Comparison of ENCODE assay signal across 8 mouse cellular contexts in genomic region chr3:51358181-51358580, GRCm38 (mm10). TPM values are rescaled to one million over a fixed set of nuclear protein-coding genes. Genes with fewer than 3 reads are reported as not detected.
A peak's percentile ranks its signal among the peaks of the same experiment; 100 is the strongest.
DNase-seq lines count a peak whose midpoint lies in the region; ATAC-seq and TF ChIP-seq lines count a peak whose summit lies in the region.

No protein-coding gene starts in this region.

- no peaks in the 10 kb centered on the region for H3K36me3 ChIP-seq in C2C12 (ENCODE audit: control insufficient read depth, insufficient read depth)
- no peaks in the 10 kb centered on the region for H3K36me3 ChIP-seq in embryonic facial prominence, embryonic 14.5 days (ENCODE audit: control insufficient read depth, insufficient read depth, low read length)
- H3K36me3 ChIP-seq in heart, postnatal 0 days (replicated peaks; ENCODE audit: control insufficient read depth, insufficient read depth, low read length), result no peaks in the 10 kb centered on the region
- H3K36me3 ChIP-seq in neural tube, embryonic 13.5 days, result no peaks in the 10 kb centered on the region

- TF ChIP-seq CTCF in C2C12 (IDR thresholded peaks at IDR 0.05; ENCODE audit: control insufficient read depth, insufficient read depth, insufficient read length), result no peak
- no peak for TF ChIP-seq CTCF in heart, postnatal 0 days (IDR thresholded peaks at IDR 0.05; ENCODE audit: low read depth)

- H3ac ChIP-seq in C2C12 (ENCODE audit: control insufficient read depth, insufficient read length, low read depth), result no peak overlapping the region

- H3K27me3 ChIP-seq in C2C12 (ENCODE audit: control insufficient read depth, insufficient read depth, insufficient read length), result no peaks in the 10 kb centered on the region
- H3K27me3 ChIP-seq in embryonic facial prominence, embryonic 14.5 days (replicated peaks; ENCODE audit: control insufficient read depth, insufficient read depth, low read length), result no peaks in the 10 kb centered on the region
- H3K27me3 ChIP-seq in heart, postnatal 0 days (ENCODE audit: control insufficient read depth, insufficient read depth, low read length), result no peaks in the 10 kb centered on the region
- peaks cover 32% of the 10 kb centered on the region for H3K27me3 ChIP-seq in neural tube, embryonic 13.5 days

- no peak overlapping the region for H3K27ac ChIP-seq in embryonic facial prominence, embryonic 14.5 days (replicated peaks; ENCODE audit: low read depth, low read length)
- no peak overlapping the region for H3K27ac ChIP-seq in heart, postnatal 0 days (ENCODE audit: low read depth)
- H3K27ac ChIP-seq in neural tube, embryonic 13.5 days (replicated peaks), result no peak overlapping the region

- no peaks in the 10 kb centered on the region for H3K9me3 ChIP-seq in embryonic facial prominence, embryonic 14.5 days (ENCODE audit: control insufficient read depth, low read length)
- H3K9me3 ChIP-seq in heart, postnatal 0 days (replicated peaks; ENCODE audit: control insufficient read depth, low read length), result no peaks in the 10 kb centered on the region
- H3K9me3 ChIP-seq in neural tube, embryonic 13.5 days, result no peaks in the 10 kb centered on the region; the same call in 1 of the 2 replicates

- ATAC-seq in embryonic facial prominence, embryonic 14.5 days (ENCODE audit: low read depth), result peak; percentile 54
- ATAC-seq in heart, postnatal 0 days (ENCODE audit: insufficient read depth, low read depth), result no peak
- no peak for ATAC-seq in neural tube, embryonic 13.5 days (ENCODE audit: low read depth)

- under 1% methylated on average over 15 of the region's 15 CpGs for WGBS in embryonic facial prominence, embryonic 14.5 days
- WGBS in heart, postnatal 0 days, result 26% methylated on average over 15 of the region's 15 CpGs
- 2% methylated on average over 15 of the region's 15 CpGs for WGBS in neural tube, embryonic 13.5 days

- H3K4me3 ChIP-seq in C2C12 (ENCODE audit: insufficient read depth, poor library complexity, severe bottlenecking), result peak overlapping the region; percentile 60
- H3K4me3 ChIP-seq in embryonic facial prominence, embryonic 14.5 days (ENCODE audit: low read depth, low read length), result peak overlapping the region; percentile 66
- H3K4me3 ChIP-seq in heart, postnatal 0 days (ENCODE audit: low read depth, low read length), result peak overlapping the region; percentile 47
- peak overlapping the region; percentile 46 for H3K4me3 ChIP-seq in neural tube, embryonic 13.5 days

- peak; percentile 83 for DNase-seq in adrenal gland, adult 2 months
- peak; percentile 74 for DNase-seq in embryonic facial prominence, embryonic 14.5 days (ENCODE audit: low spot score)
- DNase-seq in heart, postnatal 0 days (ENCODE audit: low spot score), result no peak
- DNase-seq in layer of hippocampus, adult 11-12 months (ENCODE audit: low spot score), result peak; percentile 71
- peak; percentile 68 to 78 for DNase-seq in lung, adult 18-20 months
- DNase-seq in thymus, postnatal 0 days (ENCODE audit: low spot score), result peak; percentile 86

- no peaks in the 10 kb centered on the region for H3K79me2 ChIP-seq in C2C12 (ENCODE audit: control insufficient read depth, insufficient read depth)

- no peaks in the 10 kb centered on the region; the same call in 1 of the 2 replicates for H3K4me1 ChIP-seq in embryonic facial prominence, embryonic 14.5 days (ENCODE audit: control insufficient read depth, insufficient read depth, low read length)
- H3K4me1 ChIP-seq in heart, postnatal 0 days (ENCODE audit: control insufficient read depth, insufficient read depth), result peaks cover 6% of the 10 kb centered on the region
- H3K4me1 ChIP-seq in neural tube, embryonic 13.5 days (replicated peaks), result peaks cover 13% of the 10 kb centered on the region

- TF ChIP-seq EP300 in heart, postnatal 0 days (IDR thresholded peaks at IDR 0.05; ENCODE audit: low read depth), result no peak

- peak overlapping the region; percentile 39 for H3K9ac ChIP-seq in embryonic facial prominence, embryonic 14.5 days (ENCODE audit: low read depth, low read length)
- 0 out of 2 replicates have a peak overlapping the region, but pooled peaks have one; percentile 35 for H3K9ac ChIP-seq in heart, postnatal 0 days (replicated peaks; ENCODE audit: low read depth, low read length)
- H3K9ac ChIP-seq in neural tube, embryonic 13.5 days, result no peak overlapping the region; the same call in 1 of the 2 replicates

- H3K4me2 ChIP-seq in embryonic facial prominence, embryonic 14.5 days (ENCODE audit: low read depth, low read length), result peak overlapping the region; percentile 88
- peak overlapping the region; percentile 69 for H3K4me2 ChIP-seq in heart, postnatal 0 days (ENCODE audit: low read depth, low read length)
- H3K4me2 ChIP-seq in neural tube, embryonic 13.5 days, result peak overlapping the region; percentile 65

- no peaks in the 10 kb centered on the region for H3K79me3 ChIP-seq in C2C12 (ENCODE audit: low read depth)

TF ChIP-seq in C2C12, 6 proteins besides CTCF, POLR2A, EP300 and RAD21:
- TF ChIP-seq CEBPB (IDR thresholded peaks at IDR 0.05; ENCODE audit: low read depth) (peak; percentile 98), FOSL1 (IDR thresholded peaks at IDR 0.05; ENCODE audit: insufficient read depth, low read length, poor library complexity, severe bottlenecking) (no peak), USF1 (IDR thresholded peaks at IDR 0.05; ENCODE audit: low read depth) (no peak), MYOD1 (IDR thresholded peaks at IDR 0.05; ENCODE audit: control insufficient read depth, insufficient read length, low read depth) (no peak), MAX (IDR thresholded peaks at IDR 0.05) (no peak), MYOG (IDR thresholded peaks at IDR 0.05; ENCODE audit: control insufficient read depth, extremely low read depth, insufficient read length) (no peak)

RNA-seq across cellular contexts. Expression of gene Elf2, which starts 17.7 kb away (rescaled TPM):
- 19.5 TPM for polyA plus RNA-seq in C2C12 (2012; fragmentation: generic; extraction: Trizol)
- total RNA-seq in adrenal gland, adult 2 months (2021), result 10 to 100 TPM; 66.3 to 70.8 TPM
- polyA plus RNA-seq in adrenal gland, adult 2 months (2012; rRNA removed), result 30.7 and 39.1 TPM in 2 replicates
- 55.3 and 56.8 TPM in 2 replicates for polyA plus RNA-seq in embryonic facial prominence, embryonic 14.5 days (2014; fragmentation: Nextera tagmentation; extraction: Ambion mirVana)
- total RNA-seq in heart, postnatal 0 days (2014; rRNA removed; ENCODE audit: low replicate concordance), result 84.0 and 104 TPM in 2 replicates
- polyA plus RNA-seq in heart, postnatal 0 days (2015; fragmentation: Nextera tagmentation; extraction: Ambion mirVana), result 40.7 and 46.5 TPM in 2 replicates
- 39.1 and 46.4 TPM in 2 replicates for polyA plus RNA-seq in neural tube, embryonic 13.5 days (2015; fragmentation: Nextera tagmentation; extraction: Ambion mirVana)
- polyA plus RNA-seq in thymus, postnatal 0 days (2015; fragmentation: Nextera tagmentation; extraction: Ambion mirVana), result 80.8 and 86.1 TPM in 2 replicates

RNA-seq across cellular contexts. Expression of gene Mgarp, which starts 38.4 kb away (rescaled TPM):
- polyA plus RNA-seq in C2C12 (2012; fragmentation: generic; extraction: Trizol), result 0.23 TPM
- 1,000 to 10,000 TPM in 1 of 2 experiments, 100 to 1,000 TPM in 1; 689 to 1,037 TPM for total RNA-seq in adrenal gland, adult 2 months (2021)
- 297 and 312 TPM in 2 replicates for polyA plus RNA-seq in adrenal gland, adult 2 months (2012; rRNA removed)
- 2.5 and 5.2 TPM in 2 replicates for polyA plus RNA-seq in embryonic facial prominence, embryonic 14.5 days (2014; fragmentation: Nextera tagmentation; extraction: Ambion mirVana)
- 3.4 and 3.7 TPM in 2 replicates for total RNA-seq in heart, postnatal 0 days (2014; rRNA removed; ENCODE audit: low replicate concordance)
- polyA plus RNA-seq in heart, postnatal 0 days (2015; fragmentation: Nextera tagmentation; extraction: Ambion mirVana), result 1.2 and 1.3 TPM in 2 replicates
- 0.28 and 1.7 TPM in 2 replicates for polyA plus RNA-seq in neural tube, embryonic 13.5 days (2015; fragmentation: Nextera tagmentation; extraction: Ambion mirVana)
- 0.72 and 1.0 TPM in 2 replicates for polyA plus RNA-seq in thymus, postnatal 0 days (2015; fragmentation: Nextera tagmentation; extraction: Ambion mirVana)

RNA-seq across cellular contexts. Expression of gene Ndufc1, which starts 50.6 kb away (rescaled TPM):
- 473 TPM for polyA plus RNA-seq in C2C12 (2012; fragmentation: generic; extraction: Trizol)
- total RNA-seq in adrenal gland, adult 2 months (2021), result 100 to 1,000 TPM; 705 to 794 TPM
- polyA plus RNA-seq in adrenal gland, adult 2 months (2012; rRNA removed), result 237 and 341 TPM in 2 replicates
- polyA plus RNA-seq in embryonic facial prominence, embryonic 14.5 days (2014; fragmentation: Nextera tagmentation; extraction: Ambion mirVana), result 663 and 761 TPM in 2 replicates
- 358 and 459 TPM in 2 replicates for total RNA-seq in heart, postnatal 0 days (2014; rRNA removed; ENCODE audit: low replicate concordance)
- polyA plus RNA-seq in heart, postnatal 0 days (2015; fragmentation: Nextera tagmentation; extraction: Ambion mirVana), result 3,223 and 3,409 TPM in 2 replicates
- 833 and 860 TPM in 2 replicates for polyA plus RNA-seq in neural tube, embryonic 13.5 days (2015; fragmentation: Nextera tagmentation; extraction: Ambion mirVana)
- polyA plus RNA-seq in thymus, postnatal 0 days (2015; fragmentation: Nextera tagmentation; extraction: Ambion mirVana), result 835 and 844 TPM in 2 replicates

RNA-seq across cellular contexts. Expression of gene Naa15, which starts 56.8 kb away (rescaled TPM):
- polyA plus RNA-seq in C2C12 (2012; fragmentation: generic; extraction: Trizol), result 13.3 TPM
- total RNA-seq in adrenal gland, adult 2 months (2021), result 10 to 100 TPM; 39.5 to 63.8 TPM
- polyA plus RNA-seq in adrenal gland, adult 2 months (2012; rRNA removed), result 0.46 and 0.59 TPM in 2 replicates
- polyA plus RNA-seq in embryonic facial prominence, embryonic 14.5 days (2014; fragmentation: Nextera tagmentation; extraction: Ambion mirVana), result 34.5 and 34.8 TPM in 2 replicates
- 19.6 and 21.2 TPM in 2 replicates for total RNA-seq in heart, postnatal 0 days (2014; rRNA removed; ENCODE audit: low replicate concordance)
- polyA plus RNA-seq in heart, postnatal 0 days (2015; fragmentation: Nextera tagmentation; extraction: Ambion mirVana), result 21.1 and 23.6 TPM in 2 replicates
- polyA plus RNA-seq in neural tube, embryonic 13.5 days (2015; fragmentation: Nextera tagmentation; extraction: Ambion mirVana), result 49.8 and 54.2 TPM in 2 replicates
- 34.6 and 48.5 TPM in 2 replicates for polyA plus RNA-seq in thymus, postnatal 0 days (2015; fragmentation: Nextera tagmentation; extraction: Ambion mirVana)

Comparison
In these comparisons a context has a peak if more than half of its experiments do, and no peak if none do; other contexts are left out.
1. RNA of gene Mgarp, which starts 38.4 kb away (polyA plus RNA-seq): 297 to 312 TPM in adrenal gland, adult 2 months; 2.5 to 5.2 TPM in embryonic facial prominence, embryonic 14.5 days, 1.2 to 1.3 TPM in heart, postnatal 0 days, 0.72 to 1.0 TPM in thymus, postnatal 0 days, 0.28 to 1.7 TPM in neural tube, embryonic 13.5 days and 0.23 TPM in C2C12 (single experiment); every median in the first group is over 10 times any median in the second.
2. Peak in every context shown above with its lines, with median percentiles within 50 percentile points of each other: H3K4me3 ChIP-seq and H3K4me2 ChIP-seq.